Mouse (Mus musculus) testis, adult 2 months (tissue): ENCODE results near the gene Slc38a6.

ENCODE experiments used
- CTCF ChIP-seq: fragments of 200-500 bp; IDR thresholded peaks from 2 replicates; pipeline ENCODE4 v1.5.1; 2012; ENCODE audit warnings: low read depth, mild to moderate bottlenecking, inconsistent platforms, low read length, moderate library complexity; ENCODE audit not compliant: control insufficient read depth, insufficient read depth, insufficient replicate concordance
- POLR2A ChIP-seq: fragments of 200-500 bp; IDR thresholded peaks from 2 replicates; pipeline ENCODE4 v1.6.1; 2012; ENCODE audit warnings: low read depth, mild to moderate bottlenecking, inconsistent platforms, low read length, moderate library complexity; ENCODE audit not compliant: control insufficient read depth

DNA sequence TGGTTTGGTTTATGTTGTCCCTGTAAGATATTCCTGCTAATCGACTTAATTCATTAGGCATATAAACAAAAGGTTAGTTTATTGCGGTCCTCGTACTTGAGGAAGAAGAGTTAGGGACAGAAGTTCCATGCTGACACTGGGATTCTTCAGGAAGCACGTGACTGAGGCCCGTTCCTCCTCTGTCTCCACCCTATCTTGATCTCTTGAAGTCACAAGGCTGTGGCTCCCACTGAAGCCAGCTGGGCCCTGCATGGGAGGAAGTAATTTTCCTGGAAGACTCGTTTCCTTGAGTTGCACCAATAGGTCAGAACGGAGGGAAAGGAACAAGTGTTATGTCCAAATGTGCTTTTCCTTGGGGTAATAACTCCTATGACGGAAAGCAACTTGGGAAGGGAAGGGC is 1.0 kb downstream of the Slc38a6 start:
- TF ChIP-seq CTCF (no peak), POLR2A (no peak)
